Mouse (Mus musculus) thymus, adult 2 months (tissue): ENCODE data around the gene Lhfp.

Experiments used
- CTCF ChIP-seq: fragments of 200-500 bp; IDR thresholded peaks from 2 replicates; pipeline ENCODE4 v1.5.1; 2012; ENCODE audit warnings: mild to moderate bottlenecking, control low read depth, low read length, moderate library complexity, borderline replicate concordance; ENCODE audit not compliant: control insufficient read depth, poor library complexity, insufficient read depth; ENCODE audit errors: extremely low read depth
- POLR2A ChIP-seq: fragments of 200-500 bp; IDR thresholded peaks from 2 replicates; pipeline ENCODE4 v1.6.1; 2012; ENCODE audit warnings: mild to moderate bottlenecking, low read length, control low read depth, moderate library complexity; ENCODE audit not compliant: control insufficient read depth, poor library complexity, insufficient read depth; ENCODE audit errors: extremely low read depth

- TF ChIP-seq POLR2A (no peak), CTCF (no peak)
Observed at GRCm38 (mm10) chr3:53277993-53278392, 236.7 kb downstream of the Lhfp start.
